Mouse (Mus musculus) embryonic facial prominence, embryonic 12.5 days (tissue): ENCODE measurements at regions not wholly inside any gene's neighbourhood (a gene's known extent, or its start where the extent isn't known, plus 50 kb on each side); places are given as distances from the start of the nearest gene placed in this dataset.

Experiments used
- ATAC-seq: fragments of 200-750 bp; cut with Nextera tagmentation; 2 replicates; pipeline ENCODE4 v1.8.0; 2017; ENCODE audit not compliant: insufficient number of reproducible peaks, insufficient read depth, low FRiP score, low TSS enrichment
- H3K27ac ChIP-seq: fragments of 300-500 bp; sonication (generic); 2 replicates; pipeline ENCODE4 v1.5.1; 2016; ENCODE audit warnings: mild to moderate bottlenecking
- H3K27me3 ChIP-seq: fragments of 300-500 bp; sonication (generic); 2 replicates; pipeline ENCODE4 v1.6.1; 2016; ENCODE audit warnings: mild to moderate bottlenecking, moderate library complexity
- H3K36me3 ChIP-seq: fragments of 300-500 bp; sonication (generic); 2 replicates; pipeline ENCODE4 v1.6.1; 2016; ENCODE audit warnings: mild to moderate bottlenecking
- H3K4me1 ChIP-seq: fragments of 300-500 bp; sonication (generic); 2 replicates; pipeline ENCODE4 v1.6.1; 2016
- H3K4me2 ChIP-seq: fragments of 300-500 bp; sonication (generic); replicated peaks from 2 replicates; pipeline ENCODE4 v1.6.1; 2016; ENCODE audit warnings: mild to moderate bottlenecking, moderate library complexity
- H3K4me3 ChIP-seq: fragments of 300-500 bp; sonication (generic); 2 replicates; pipeline ENCODE4 v1.5.1; 2016; ENCODE audit warnings: mild to moderate bottlenecking
- H3K9ac ChIP-seq: fragments of 300-500 bp; sonication (generic); 2 replicates; pipeline ENCODE4 v1.6.1; 2016; ENCODE audit warnings: mild to moderate bottlenecking, moderate library complexity
- H3K9me3 ChIP-seq: fragments of 300-500 bp; sonication (generic); 2 replicates; pipeline ENCODE4 v1.6.1; 2016; ENCODE audit warnings: mild to moderate bottlenecking, moderate library complexity
- WGBS: fragments of 180-500 bp; shearing (Covaris S2); methylation state at CpG from one replicate; pipeline ENCODE4 v1.1.7; 2016; 5-methylcytosine and 5-hydroxymethylcytosine counted together

- no peak for ATAC-seq
- H3K27me3 ChIP-seq = 0 out of 2 replicates have a peak, but pooled peaks cover 5% of the 10 kb centered on the region
Observed at GRCm38 (mm10) chr19:14123348-14124113, 210.2 kb downstream of the Olfr1505 start.

GRCm38 (mm10) chr19:14124250-14124827, 211.0 kb downstream of the Olfr1505 start:
- Histone ChIP-seq H3K4me1 (peaks cover 26% of the 10 kb centered on the region), H3K9me3 (no peaks in the 10 kb centered on the region), H3K27ac (no peak overlapping the region), H3K4me2 (no peak overlapping the region), H3K27me3 (0 out of 2 replicates have a peak, but pooled peaks cover 5% of the 10 kb centered on the region), H3K4me3 (no peak overlapping the region), H3K9ac (no peak overlapping the region), H3K36me3 (no peaks in the 10 kb centered on the region)
- 16% methylated on average over 5 of the region's 5 CpGs for WGBS
- no peak for ATAC-seq

More at GRCm38 (mm10) chr19:14123348-14124113, 210.2 kb downstream of the Olfr1505 start:
- H3K9me3 ChIP-seq = no peaks in the 10 kb centered on the region
- WGBS = 8% methylated on average over 8 of the region's 8 CpGs
- no peak overlapping the region for H3K9ac ChIP-seq
- no peak overlapping the region for H3K27ac ChIP-seq
- H3K4me1 ChIP-seq = peaks cover 21% of the 10 kb centered on the region
- no peak overlapping the region; the same call in 1 of the 2 replicates for H3K4me2 ChIP-seq
- H3K36me3 ChIP-seq = no peaks in the 10 kb centered on the region
- no peak overlapping the region for H3K4me3 ChIP-seq

- H3K27me3 ChIP-seq = 0 out of 2 replicates have a peak, but pooled peaks cover 5% of the 10 kb centered on the region
- ATAC-seq = no peak
- no peak overlapping the region for H3K4me2 ChIP-seq
- peaks cover 26% of the 10 kb centered on the region for H3K4me1 ChIP-seq
- H3K27ac ChIP-seq = no peak overlapping the region
- 45% methylated on average over 5 of the region's 5 CpGs for WGBS
- H3K36me3 ChIP-seq = no peaks in the 10 kb centered on the region
- H3K9ac ChIP-seq = no peak overlapping the region
- H3K4me3 ChIP-seq = no peak overlapping the region
- no peaks in the 10 kb centered on the region for H3K9me3 ChIP-seq
Observed at GRCm38 (mm10) chr19:14124986-14125385, 211.7 kb downstream of the Olfr1505 start.

- 10% methylated on average over 8 of the region's 8 CpGs for WGBS
- H3K27ac ChIP-seq = no peak overlapping the region
- peaks cover 21% of the 10 kb centered on the region for H3K4me1 ChIP-seq
- peak; percentile 47; the same call in 1 of the 2 replicates for ATAC-seq
- H3K4me2 ChIP-seq = no peak overlapping the region
- no peaks in the 10 kb centered on the region for H3K36me3 ChIP-seq
- no peak overlapping the region for H3K4me3 ChIP-seq
- H3K27me3 ChIP-seq = 0 out of 2 replicates have a peak, but pooled peaks cover 5% of the 10 kb centered on the region
- no peaks in the 10 kb centered on the region for H3K9me3 ChIP-seq
- H3K9ac ChIP-seq = no peak overlapping the region
Observed at GRCm38 (mm10) chr19:14128397-14129209, 215.3 kb downstream of the Olfr1505 start.

GRCm38 (mm10) chr19:14161217-14161616, 247.9 kb downstream of the Olfr1505 start:
- no peaks in the 10 kb centered on the region for H3K27me3 ChIP-seq
- 45% methylated on average over 3 of the region's 3 CpGs for WGBS
- no peak overlapping the region for H3K4me2 ChIP-seq
- no peak for ATAC-seq
- H3K4me1 ChIP-seq = peaks cover 6% of the 10 kb centered on the region
- H3K4me3 ChIP-seq = no peak overlapping the region
- no peaks in the 10 kb centered on the region for H3K36me3 ChIP-seq
- no peaks in the 10 kb centered on the region for H3K9me3 ChIP-seq
- H3K27ac ChIP-seq = no peak overlapping the region
- H3K9ac ChIP-seq = no peak overlapping the region

GRCm38 (mm10) chr19:14162773-14163172, 249.4 kb downstream of the Olfr1505 start:
- Histone ChIP-seq H3K4me2 (no peak overlapping the region), H3K4me3 (no peak overlapping the region), H3K27ac (no peak overlapping the region), H3K27me3 (no peaks in the 10 kb centered on the region), H3K9me3 (no peaks in the 10 kb centered on the region), H3K4me1 (peaks cover 6% of the 10 kb centered on the region), H3K9ac (no peak overlapping the region), H3K36me3 (no peaks in the 10 kb centered on the region)
- 33% methylated on average over 4 of the region's 4 CpGs for WGBS
- ATAC-seq = no peak

- H3K4me3 ChIP-seq = no peak overlapping the region
- no peak overlapping the region for H3K4me2 ChIP-seq
- no peaks in the 10 kb centered on the region for H3K36me3 ChIP-seq
- ATAC-seq = no peak
- 57% methylated on average over 2 of the region's 2 CpGs for WGBS
- no peaks in the 10 kb centered on the region for H3K9me3 ChIP-seq
- no peak overlapping the region for H3K27ac ChIP-seq
- H3K27me3 ChIP-seq = no peaks in the 10 kb centered on the region
- peaks cover 6% of the 10 kb centered on the region for H3K4me1 ChIP-seq
- H3K9ac ChIP-seq = no peak overlapping the region
Observed at GRCm38 (mm10) chr19:14165775-14166174, 252.4 kb downstream of the Olfr1505 start.

- WGBS = 12% methylated on average over 4 of the region's 4 CpGs
- no peaks in the 10 kb centered on the region for H3K27me3 ChIP-seq
- H3K9me3 ChIP-seq = no peaks in the 10 kb centered on the region
- peaks cover 4% of the 10 kb centered on the region; the same call in 1 of the 2 replicates for H3K4me1 ChIP-seq
- no peak overlapping the region for H3K9ac ChIP-seq
- no peak overlapping the region for H3K27ac ChIP-seq
- no peak overlapping the region for H3K4me2 ChIP-seq
- 0 out of 2 replicates have a peak, but pooled peaks have one; percentile 22 for ATAC-seq
- H3K36me3 ChIP-seq = no peaks in the 10 kb centered on the region
- no peak overlapping the region for H3K4me3 ChIP-seq
Observed at GRCm38 (mm10) chr19:14180244-14180643, 266.9 kb downstream of the Olfr1505 start.

GRCm38 (mm10) chr19:14180956-14181355, 267.6 kb downstream of the Olfr1505 start:
- no peaks in the 10 kb centered on the region for H3K9me3 ChIP-seq
- WGBS = 59% methylated on average over 3 of the region's 3 CpGs
- no peak overlapping the region for H3K9ac ChIP-seq
- H3K27me3 ChIP-seq = no peaks in the 10 kb centered on the region
- no peak overlapping the region for H3K4me2 ChIP-seq
- no peak for ATAC-seq
- H3K4me1 ChIP-seq = peaks cover 4% of the 10 kb centered on the region; the same call in 1 of the 2 replicates
- H3K27ac ChIP-seq = no peak overlapping the region
- no peak overlapping the region for H3K4me3 ChIP-seq
- no peaks in the 10 kb centered on the region for H3K36me3 ChIP-seq

GRCm38 (mm10) chr19:14181661-14182415, 268.5 kb downstream of the Olfr1505 start:
- Histone ChIP-seq H3K36me3 (no peaks in the 10 kb centered on the region), H3K27ac (no peak overlapping the region), H3K27me3 (no peaks in the 10 kb centered on the region), H3K4me3 (no peak overlapping the region), H3K9ac (no peak overlapping the region), H3K4me2 (no peak overlapping the region), H3K9me3 (no peaks in the 10 kb centered on the region), H3K4me1 (peaks cover 4% of the 10 kb centered on the region; the same call in 1 of the 2 replicates)
- ATAC-seq = no peak
- WGBS = 76% methylated on average over 6 of the region's 6 CpGs

- H3K9ac ChIP-seq = no peak overlapping the region
- no peaks in the 10 kb centered on the region for H3K4me1 ChIP-seq
- H3K4me3 ChIP-seq = no peak overlapping the region
- WGBS = 78% methylated on average over 3 of the region's 3 CpGs
- no peaks in the 10 kb centered on the region for H3K36me3 ChIP-seq
- no peaks in the 10 kb centered on the region for H3K27me3 ChIP-seq
- no peaks in the 10 kb centered on the region for H3K9me3 ChIP-seq
- ATAC-seq = no peak
- no peak overlapping the region for H3K4me2 ChIP-seq
- H3K27ac ChIP-seq = no peak overlapping the region
Observed at GRCm38 (mm10) chr19:14191820-14192219, 278.5 kb downstream of the Olfr1505 start.
